ENCODE assay signal across 9 mouse cellular contexts in genomic region chr16:97593057-97593456, GRCm38 (mm10). TPM values are rescaled to one million over a fixed set of nuclear protein-coding genes. Genes with fewer than 3 reads are reported as not detected.
DNase-seq lines count a peak whose midpoint lies in the region; TF ChIP-seq lines count a peak whose summit lies in the region.
"Had no signal": no experiment of that assay in that cellular context is flagged by ENCODE, and none has a peak within 500 bp of the region (broad histone marks: within the 10 kb centered on the region; RNA-seq: fewer than 3 reads in every experiment).

No protein-coding gene starts in this region.

- peak; percentile 31 for DNase-seq in right cerebral cortex, adult 18-20 months
- DNase-seq in right cerebral cortex, postnatal 25 days, result no peak
- peak; percentile 72 for DNase-seq in brain, adult 2 months (ENCODE audit: low read depth, low spot score)
- peak; percentile 60 for DNase-seq in gastrocnemius, adult 2 months
- DNase-seq in kidney, postnatal 10 days, result peak; percentile 91
- peak; percentile 82 to 87 for DNase-seq in lung, adult 18-20 months
- peak; percentile 38 for DNase-seq in skeletal muscle tissue, adult 2 months (ENCODE audit: low read depth, low spot score)
- DNase-seq in urinary bladder, postnatal 36 days (ENCODE audit: low spot score in 2 of 2), result peak; percentile 88 to 90

- TF ChIP-seq CTCF in gastrocnemius, adult 2 months (IDR thresholded peaks at IDR 0.05), result peak; percentile 82

- H3K27ac ChIP-seq in gastrocnemius, adult 2 months, result no peak overlapping the region

- no peak overlapping the region for H3K4me3 ChIP-seq in gastrocnemius, adult 2 months

- intact Hi-C loops in gastrocnemius, adult 2 months (cut with DNase I), result loop anchor here (2.0 to 10.0 kb wide), 2 partner anchors 70 to 148 kb away; no protein-coding TSS in a partner anchor

RNA-seq across cellular contexts. Expression of gene Tmprss2, which starts 17.9 kb away (rescaled TPM):
- under 1 TPM in 1 of 2 experiments, not detected in 1; 0.14 TPM for total RNA-seq in gastrocnemius, adult 2 months (2021)
- total RNA-seq: layer of hippocampus, adult 18-20 months had no signal
